Mouse (Mus musculus): ENCODE measurements at regions not wholly inside any gene's neighbourhood (a gene's known extent, or its start where the extent isn't known, plus 50 kb on each side); places are given as distances from the start of the nearest gene placed in this dataset.

DNA sequence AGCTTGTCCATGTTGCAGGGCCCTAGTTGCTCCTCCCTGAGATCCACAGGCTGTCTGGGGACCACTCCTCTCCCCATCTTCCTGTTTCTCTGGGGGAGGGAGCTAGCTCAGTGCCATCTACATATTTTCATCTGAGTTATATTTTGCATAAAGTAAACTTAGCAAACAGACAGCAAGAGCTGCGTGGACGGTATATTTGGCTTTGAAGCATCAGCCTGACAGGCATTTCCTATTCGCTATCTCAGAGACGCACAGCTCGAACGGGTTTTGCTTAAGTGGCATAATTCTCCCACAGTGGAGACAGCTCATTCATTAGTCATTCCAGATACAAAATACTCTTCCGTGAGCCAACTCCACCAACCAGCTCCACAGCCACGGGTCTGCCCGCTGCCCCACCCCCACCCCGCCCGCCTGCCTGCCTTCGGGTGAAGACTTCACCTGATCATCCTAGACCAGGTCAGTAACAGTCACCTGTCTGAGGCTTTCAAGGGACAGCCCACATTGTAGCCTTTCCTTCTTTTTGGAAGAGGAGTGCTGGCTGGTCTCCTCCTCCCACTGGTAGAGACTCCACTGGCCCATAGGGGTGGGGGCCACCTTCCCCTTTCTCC lies 64.5 kb upstream of the Vps8 start:
- TF ChIP-seq EP300 (IDR thresholded peaks at IDR 0.05; ENCODE audit: low read depth), result no peak
- TF ChIP-seq CTCF (IDR thresholded peaks at IDR 0.05; ENCODE audit: low read depth), result no peak

All from liver, embryonic 14.5 days (tissue).